Mouse (Mus musculus) thymus, postnatal 14 days (tissue): Measurements from ENCODE around the gene Olfr895.

Source experiments
- DNase-seq: peaks from one replicate; pipeline ENCODE4 v3.0.0; 2021

Gene Olfr895

DNA sequence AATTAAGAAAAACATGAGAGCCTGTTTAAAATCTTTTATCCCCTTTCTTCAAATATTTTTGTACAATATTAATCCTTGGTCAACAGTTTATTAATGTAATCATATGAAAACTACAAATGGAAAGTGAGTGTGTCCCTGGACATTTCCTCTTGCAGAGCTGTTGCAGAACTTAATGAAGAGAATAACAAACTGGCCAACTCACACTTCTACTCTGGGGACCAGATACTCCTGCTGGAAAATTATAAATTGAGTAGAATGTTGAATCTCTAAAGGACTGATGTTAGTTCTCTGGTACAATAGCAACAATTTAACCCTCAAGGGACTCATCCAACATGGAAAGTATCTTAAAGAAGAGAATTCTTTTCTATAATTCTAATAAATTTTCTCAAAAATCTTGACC lies at the start of gene Olfr895:
TSS of gene Olfr895 (plus strand) at position 301 of the 400 bp plus-strand sequence.
- no peak for DNase-seq

DNA sequence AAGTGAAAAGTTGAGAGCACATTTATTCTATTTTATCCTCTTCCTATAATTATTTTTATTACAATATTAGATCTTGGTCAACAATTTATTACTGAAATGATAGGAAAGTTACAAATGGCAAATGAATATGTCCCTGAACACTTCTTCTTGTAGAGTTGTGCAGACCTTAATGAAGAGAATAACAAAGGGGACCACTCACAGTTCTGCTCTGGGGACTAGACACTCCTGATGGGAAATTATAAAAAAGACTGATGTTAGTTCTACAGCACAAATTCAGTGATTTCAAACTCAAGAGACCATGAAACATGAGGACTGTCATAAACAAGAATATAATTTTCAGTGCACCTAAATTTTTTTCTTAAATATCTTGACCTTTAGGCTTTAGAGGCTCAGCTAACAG lies 15.2 kb upstream of the Olfr895 start, which contains the start of gene Olfr143:
TSS of gene Olfr143 (plus strand) at position 301 of the 400 bp plus-strand sequence.
- no peak for DNase-seq

DNA sequence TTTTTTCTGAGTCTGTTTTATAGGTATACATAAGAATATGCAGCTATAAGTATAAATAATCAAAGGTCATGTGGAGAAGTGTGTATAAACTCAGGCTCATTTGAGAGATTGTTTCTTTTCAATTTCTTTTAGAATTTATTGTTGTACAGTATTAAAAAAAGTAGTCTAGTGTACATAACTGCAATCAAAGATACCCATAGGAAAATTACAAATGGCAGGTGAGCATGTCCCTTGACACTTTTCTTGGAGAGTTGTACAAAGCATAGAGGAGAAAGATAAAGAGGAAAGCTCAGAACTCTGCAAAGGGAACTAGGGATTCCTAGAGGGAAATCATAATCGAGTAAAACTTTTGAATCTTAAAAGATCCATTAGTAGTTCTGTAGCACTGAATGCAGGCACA lies 23.2 kb downstream of the Olfr895 start, which contains the start of gene Olfr896-ps1:
TSS of gene Olfr896-ps1 (plus strand) at position 301 of the 400 bp plus-strand sequence.
- DNase-seq = no peak
